In the genomic region with DNA sequence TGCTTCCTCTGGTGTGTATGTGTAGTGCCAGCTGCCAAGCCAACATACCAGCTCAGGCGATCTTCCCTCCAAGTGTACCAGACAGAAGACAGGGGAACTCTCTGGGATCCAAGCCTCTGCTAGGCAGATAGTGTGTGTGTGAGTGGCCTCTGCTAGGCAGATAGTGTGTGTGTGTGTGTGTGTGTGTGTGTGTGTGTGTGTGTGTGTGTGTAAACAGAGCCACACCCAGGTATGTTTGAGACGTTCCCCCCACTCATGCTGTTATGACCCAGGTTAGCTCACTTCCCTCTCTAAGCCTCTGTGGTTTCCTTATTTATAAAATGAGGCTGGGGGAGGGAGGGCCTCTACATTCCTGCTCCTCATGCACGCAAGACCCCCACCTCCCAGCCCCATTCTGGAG, we compare ENCODE assay signal across 10 mouse cellular contexts. TPM values are rescaled to one million over a fixed set of nuclear protein-coding genes. Genes with fewer than 3 reads are reported as not detected.
A peak's percentile ranks its signal among the peaks of the same experiment; 100 is the strongest.
DNase-seq lines count a peak whose midpoint lies in the region; ATAC-seq lines count a peak whose summit lies in the region.
"Had no signal": no experiment of that assay in that cellular context is flagged by ENCODE, and none has a peak within 500 bp of the region (broad histone marks: within the 10 kb centered on the region; RNA-seq: fewer than 3 reads in every experiment).

No protein-coding gene starts in this region.

- H3K27ac ChIP-seq in heart, embryonic 15.5 days: peak overlapping the region; percentile 8; the same call in 1 of the 2 replicates

- peaks cover 9% of the 10 kb centered on the region; the same call in 1 of the 2 replicates for H3K4me1 ChIP-seq in heart, embryonic 15.5 days (replicated peaks)

- H3K4me3 ChIP-seq in heart, embryonic 15.5 days: no peak overlapping the region

- peaks cover 13% of the 10 kb centered on the region; the same call in 1 of the 2 replicates for H3K27me3 ChIP-seq in heart, embryonic 15.5 days

- WGBS in heart, embryonic 15.5 days: 45% methylated on average over 3 of the region's 3 CpGs

- DNase-seq in heart, postnatal 4 days: no peak
- peak; percentile 44 for DNase-seq in lung, postnatal 14 days
- no peak for DNase-seq in urinary bladder, adult 2 months (ENCODE audit: low spot score)
- DNase-seq in kidney, postnatal 25 days: no peak
- DNase-seq in ovary, postnatal 36 days (ENCODE audit: low spot score): no peak

- peak overlapping the region; percentile 3; the same call in 1 of the 2 replicates for H3K4me2 ChIP-seq in heart, embryonic 15.5 days

- no peak overlapping the region for H3K9ac ChIP-seq in heart, embryonic 15.5 days

- H3K36me3 ChIP-seq in heart, embryonic 15.5 days: no peaks in the 10 kb centered on the region

- H3K9me3 ChIP-seq in heart, embryonic 15.5 days (replicated peaks): no peaks in the 10 kb centered on the region

- ATAC-seq in heart, embryonic 15.5 days (replicated peaks; ENCODE audit: insufficient number of reproducible peaks, insufficient read depth, low FRiP score, low read depth): no peak
- peak; percentile 60 for ATAC-seq in CD4-positive, CD25-positive, alpha-beta regulatory T cell, adult 4 months
- peak; percentile 56 for ATAC-seq in inflammation-experienced regulatory T-cells, adult 6 months

RNA-seq across cellular contexts. Expression of gene Lfng, which starts 10.7 kb away (rescaled TPM):
- polyA plus RNA-seq in heart, embryonic 15.5 days (2015; fragmentation: Nextera tagmentation; extraction: Ambion mirVana): 5.0 and 7.9 TPM in 2 replicates
- 10 to 100 TPM; 11.6 to 12.1 TPM for total RNA-seq in heart, postnatal 4 days (2021)
- 10 to 100 TPM; 24.2 to 26.2 TPM for polyA plus RNA-seq in CD4-positive, CD25-positive, alpha-beta regulatory T cell, adult 4 months (2017; shearing (Covaris generic))
- polyA plus RNA-seq in inflammation-experienced regulatory T-cells, adult 6 months (2017; shearing (Covaris generic)): 10 to 100 TPM; 16.8 to 44.8 (median 23.1) TPM
- 20.6 and 23.6 TPM in 2 replicates for polyA plus RNA-seq in urinary bladder, adult 2 months (2012; rRNA removed)

RNA-seq across cellular contexts. Expression of gene Grifin, which starts 31.6 kb away (rescaled TPM):
- polyA plus RNA-seq in heart, embryonic 15.5 days (2015; fragmentation: Nextera tagmentation; extraction: Ambion mirVana): 1.1 TPM in 1 of 2 replicates, not detected in the other
- not detected for total RNA-seq in heart, postnatal 4 days (2021)
- polyA plus RNA-seq in CD4-positive, CD25-positive, alpha-beta regulatory T cell, adult 4 months (2017; shearing (Covaris generic)): 1 to 10 TPM; 1.5 to 3.8 TPM
- 1 to 10 TPM; 1.2 to 5.5 (median 1.9) TPM for polyA plus RNA-seq in inflammation-experienced regulatory T-cells, adult 6 months (2017; shearing (Covaris generic))
- not detected in 2 replicates for polyA plus RNA-seq in urinary bladder, adult 2 months (2012; rRNA removed)
- total RNA-seq: layer of hippocampus, adult 18-20 months had no signal
- polyA plus RNA-seq: gonadal fat pad, adult 2 months had no signal

RNA-seq across cellular contexts. Expression of gene Ttyh3, which starts 52.4 kb away (rescaled TPM):
- 20.3 and 28.9 TPM in 2 replicates for polyA plus RNA-seq in heart, embryonic 15.5 days (2015; fragmentation: Nextera tagmentation; extraction: Ambion mirVana)
- total RNA-seq in heart, postnatal 4 days (2021): 10 to 100 TPM; 83.0 to 90.4 TPM
- polyA plus RNA-seq in CD4-positive, CD25-positive, alpha-beta regulatory T cell, adult 4 months (2017; shearing (Covaris generic)): 1 to 10 TPM; 4.9 to 6.7 TPM
- polyA plus RNA-seq in inflammation-experienced regulatory T-cells, adult 6 months (2017; shearing (Covaris generic)): 1 to 10 TPM; 2.8 to 4.2 (median 3.7) TPM
- polyA plus RNA-seq in urinary bladder, adult 2 months (2012; rRNA removed): 11.7 and 24.4 TPM in 2 replicates
